Comparison of ENCODE assay signal across 10 mouse cellular contexts in the genomic region with DNA sequence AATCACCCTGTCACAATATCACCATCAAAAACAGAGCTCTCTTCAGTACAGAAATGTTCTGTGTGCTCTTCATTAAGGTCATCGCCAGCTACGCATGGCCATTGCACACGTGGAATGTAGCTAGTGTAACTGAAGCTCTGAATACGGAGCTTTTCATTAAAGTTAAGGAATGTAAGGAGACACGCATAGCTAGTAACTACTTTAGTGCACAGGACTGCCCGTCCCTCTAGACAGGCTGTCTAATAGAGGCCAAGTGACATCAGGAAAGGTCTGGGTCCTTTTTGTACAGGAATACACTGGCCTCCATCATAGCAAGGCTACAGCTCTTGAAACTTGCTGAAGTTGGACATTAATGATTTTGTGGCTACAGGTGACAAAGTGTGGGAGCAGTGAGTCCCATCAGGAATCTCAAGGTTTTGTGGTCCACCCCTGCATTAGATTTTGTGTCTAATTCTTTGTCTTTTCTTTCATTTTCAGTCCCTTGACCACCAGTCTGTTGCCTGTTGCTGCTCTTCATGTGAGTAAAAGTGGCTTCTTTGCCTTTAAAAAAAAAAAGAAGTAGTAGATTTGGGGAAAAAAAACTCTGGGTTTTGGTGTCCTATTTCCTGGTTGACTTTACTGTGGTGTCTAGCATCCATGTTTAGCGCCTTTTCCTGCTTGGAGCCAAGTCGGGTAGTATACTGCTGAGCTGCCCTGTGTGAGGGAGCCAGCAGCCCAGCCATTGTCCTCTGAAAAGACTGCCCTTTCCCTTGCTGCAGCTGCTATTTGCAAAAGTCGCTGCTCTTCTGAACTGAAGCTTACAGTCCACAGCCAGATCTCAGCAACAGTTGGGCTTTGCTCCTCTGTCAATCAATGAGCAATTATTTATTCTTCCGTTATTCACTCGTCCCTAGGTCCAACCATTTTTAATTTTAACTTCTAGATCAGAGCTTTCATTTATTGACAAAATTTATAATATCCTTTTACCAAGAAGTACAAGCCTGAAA.
A peak's percentile ranks its signal among the peaks of the same experiment; 100 is the strongest.
DNase-seq lines count a peak whose midpoint lies in the region; ATAC-seq lines count a peak whose summit lies in the region.
"Had no signal": no experiment of that assay in that cellular context is flagged by ENCODE, and none has a peak within 500 bp of the region (broad histone marks: within the 10 kb centered on the region; RNA-seq: fewer than 3 reads in every experiment).

No protein-coding gene starts in this region.

- no peaks in the 10 kb centered on the region for H3K9me3 ChIP-seq in liver, embryonic 11.5 days (ENCODE audit: control insufficient read depth, low read length)
- H3K9me3 ChIP-seq: embryonic facial prominence, embryonic 15.5 days had no signal

- no peaks in the 10 kb centered on the region for H3K4me1 ChIP-seq in liver, embryonic 11.5 days (replicated peaks; ENCODE audit: control insufficient read depth, insufficient read depth, low read length)

- H3K9ac ChIP-seq in liver, embryonic 11.5 days (ENCODE audit: low read depth, low read length) = no peak overlapping the region
- H3K9ac ChIP-seq: embryonic facial prominence, embryonic 15.5 days had no signal

- H3K36me3 ChIP-seq in liver, embryonic 11.5 days (ENCODE audit: control insufficient read depth, insufficient read depth, low read length) = no peaks in the 10 kb centered on the region
- H3K36me3 ChIP-seq: embryonic facial prominence, embryonic 15.5 days had no signal

- H3K4me3 ChIP-seq in liver, embryonic 11.5 days (ENCODE audit: low read depth, low read length) = no peak overlapping the region
- H3K4me3 ChIP-seq: embryonic facial prominence, embryonic 15.5 days had no signal

- peak; percentile 26 for DNase-seq in kidney, adult 11 months
- DNase-seq in kidney, postnatal 36 days = no peak
- peak; percentile 79 for DNase-seq in brain, adult 2 months (ENCODE audit: low read depth, low spot score)
- peak; percentile 29 to 46 for DNase-seq in cerebellum, postnatal 10 days
- peak; percentile 30 to 49 for DNase-seq in kidney, postnatal 4 days
- no peak for DNase-seq in liver, embryonic 11.5 days (ENCODE audit: low spot score)
- DNase-seq: lung, adult 18-20 months; right cerebral cortex, postnatal 14 days had no signal

- no peaks in the 10 kb centered on the region for H3K27me3 ChIP-seq in liver, embryonic 11.5 days (replicated peaks; ENCODE audit: control insufficient read depth, insufficient read depth, low read length)
- H3K27me3 ChIP-seq: embryonic facial prominence, embryonic 15.5 days had no signal

- H3K27ac ChIP-seq in liver, embryonic 11.5 days (ENCODE audit: low read depth, low read length) = no peak overlapping the region
- H3K27ac ChIP-seq: embryonic facial prominence, embryonic 15.5 days had no signal

- WGBS in liver, embryonic 11.5 days = 68% methylated on average over 11 of the region's 11 CpGs

- no peak for ATAC-seq in megakaryocyte, adult 5-6 weeks (ENCODE audit: poor library complexity, severe bottlenecking)
- ATAC-seq in liver, embryonic 11.5 days (replicated peaks; ENCODE audit: low FRiP score) = no peak

- H3K4me2 ChIP-seq in liver, embryonic 11.5 days = no peak overlapping the region
- H3K4me2 ChIP-seq: embryonic facial prominence, embryonic 15.5 days had no signal

Comparison
In these comparisons a context has a peak if more than half of its experiments do, and no peak if none do; other contexts are left out.
1. DNase-seq: peak in kidney, adult 11 months (single experiment), brain, adult 2 months (single experiment), cerebellum, postnatal 10 days (2 of 2) and kidney, postnatal 4 days (2 of 2); none in kidney, postnatal 36 days (0 of 2) and liver, embryonic 11.5 days (single experiment).